Mouse (Mus musculus): ENCODE measurements at regions not wholly inside any gene's neighbourhood (a gene's known extent, or its start where the extent isn't known, plus 50 kb on each side); places are given as distances from the start of the nearest gene placed in this dataset.
"Not testable (repeated sequence)": the region's sequence is repeated elsewhere in the genome, so short reads cannot be mapped to it uniquely, and the experiment has no call there.

GRCm38 (mm10) chr19:35787246-35788021 is 269.9 kb downstream of the Htr7 start:
- peak; percentile 28 for DNase-seq (ENCODE audit: low spot score)
- 92% methylated on average over 6 of the region's 6 CpGs for WGBS
- Histone ChIP-seq H3K9ac (replicated peaks; ENCODE audit: low read length, poor library complexity, severe bottlenecking) (no peak overlapping the region), H3K9me3 (ENCODE audit: low read length) (no peaks in the 10 kb centered on the region), H3K4me3 (ENCODE audit: low read depth, low read length) (no peak overlapping the region), H3K27me3 (ENCODE audit: insufficient read depth, low read length) (no peaks in the 10 kb centered on the region), H3K27ac (ENCODE audit: low read depth, low read length) (no peak overlapping the region), H3K36me3 (ENCODE audit: insufficient read depth, low read length) (no peaks in the 10 kb centered on the region), H3K4me2 (ENCODE audit: low read depth, low read length, poor library complexity, severe bottlenecking) (no peak overlapping the region), H3K4me1 (ENCODE audit: insufficient read depth, low read length) (no peaks in the 10 kb centered on the region)
- ATAC-seq (ENCODE audit: low FRiP score): no peak
- no peak for TF ChIP-seq CTCF (IDR thresholded peaks at IDR 0.05)

DNA sequence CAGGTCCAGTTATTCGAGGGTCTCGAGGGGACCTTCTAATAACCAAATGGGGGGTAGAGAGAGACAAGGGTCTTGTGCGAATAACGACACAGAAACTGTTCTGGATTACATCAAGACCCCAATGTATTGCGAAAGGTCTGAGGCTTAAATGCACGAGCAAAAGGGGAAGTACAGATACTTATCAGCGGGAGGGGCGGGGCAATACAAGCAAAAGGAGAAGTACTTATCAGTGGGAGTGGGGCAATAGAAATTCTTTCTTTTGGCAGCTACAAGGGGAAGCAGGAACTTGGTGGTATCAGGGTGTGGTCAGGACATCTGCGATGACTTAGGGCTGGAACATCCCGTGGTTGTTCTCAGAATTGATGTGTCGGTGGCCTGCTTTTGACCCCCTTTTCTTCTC is 295.6 kb downstream of the Htr7 start:
- not testable (repeated sequence) for H3K27ac ChIP-seq (ENCODE audit: low read depth, low read length); ATAC-seq (ENCODE audit: low FRiP score); H3K4me2 ChIP-seq (ENCODE audit: low read depth, low read length, poor library complexity, severe bottlenecking); H3K9ac ChIP-seq (replicated peaks; ENCODE audit: low read length, poor library complexity, severe bottlenecking); H3K9me3 ChIP-seq (ENCODE audit: low read length); H3K36me3 ChIP-seq (ENCODE audit: insufficient read depth, low read length); H3K4me3 ChIP-seq (ENCODE audit: low read depth, low read length); H3K27me3 ChIP-seq (ENCODE audit: insufficient read depth, low read length); H3K4me1 ChIP-seq (ENCODE audit: insufficient read depth, low read length); DNase-seq (ENCODE audit: low spot score)
- WGBS: 90% methylated on average over 11 of the region's 11 CpGs

GRCm38 (mm10) chr19:35759701-35760100 is 297.6 kb downstream of the Htr7 start:
- no peak overlapping the region for H3K4me2 ChIP-seq (ENCODE audit: low read depth, low read length, poor library complexity, severe bottlenecking)
- ATAC-seq (ENCODE audit: low FRiP score): no peak
- H3K4me3 ChIP-seq (ENCODE audit: low read depth, low read length): no peak overlapping the region
- H3K36me3 ChIP-seq (ENCODE audit: insufficient read depth, low read length): no peaks in the 10 kb centered on the region
- H3K27ac ChIP-seq (ENCODE audit: low read depth, low read length): no peak overlapping the region
- H3K4me1 ChIP-seq (ENCODE audit: insufficient read depth, low read length): no peaks in the 10 kb centered on the region
- DNase-seq (ENCODE audit: low spot score): no peak
- no peak for TF ChIP-seq CTCF (IDR thresholded peaks at IDR 0.05)
- no peaks in the 10 kb centered on the region for H3K9me3 ChIP-seq (ENCODE audit: low read length)
- 81% methylated on average over 3 of the region's 3 CpGs for WGBS
- no peak overlapping the region for H3K9ac ChIP-seq (replicated peaks; ENCODE audit: low read length, poor library complexity, severe bottlenecking)
- no peaks in the 10 kb centered on the region for H3K27me3 ChIP-seq (ENCODE audit: insufficient read depth, low read length)

DNA sequence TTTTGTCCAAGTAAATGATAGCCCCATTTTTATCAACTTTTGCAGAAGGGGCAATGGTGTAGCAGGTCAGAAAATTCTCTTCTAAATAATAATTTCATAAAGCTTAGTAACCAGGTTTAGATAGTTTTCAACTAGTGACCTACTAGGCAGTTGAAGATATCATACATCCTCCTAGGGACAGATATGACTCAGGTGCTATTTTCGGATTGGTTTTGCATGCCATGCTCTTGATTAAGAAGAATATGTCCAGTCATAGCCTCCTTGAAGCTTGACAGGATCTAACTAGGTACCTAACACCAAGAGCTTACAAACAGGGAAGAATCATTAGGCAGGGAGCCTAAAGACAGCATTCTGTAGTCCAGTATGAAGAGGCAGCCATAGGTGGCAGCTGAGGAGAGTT is 301.8 kb downstream of the Htr7 start:
- WGBS: 92% methylated on average over 1 of the region's 1 CpGs
- DNase-seq (ENCODE audit: low spot score) (no peak), ATAC-seq (ENCODE audit: low FRiP score) (no peak)
- H3K4me3 ChIP-seq (ENCODE audit: low read depth, low read length): no peak overlapping the region
- H3K4me2 ChIP-seq (ENCODE audit: low read depth, low read length, poor library complexity, severe bottlenecking): no peak overlapping the region
- no peak for TF ChIP-seq CTCF (IDR thresholded peaks at IDR 0.05)
- H3K36me3 ChIP-seq (ENCODE audit: insufficient read depth, low read length): no peaks in the 10 kb centered on the region
- no peak overlapping the region for H3K27ac ChIP-seq (ENCODE audit: low read depth, low read length)
- no peaks in the 10 kb centered on the region for H3K9me3 ChIP-seq (ENCODE audit: low read length)
- H3K4me1 ChIP-seq (ENCODE audit: insufficient read depth, low read length): no peaks in the 10 kb centered on the region
- no peak overlapping the region for H3K9ac ChIP-seq (replicated peaks; ENCODE audit: low read length, poor library complexity, severe bottlenecking)
- no peaks in the 10 kb centered on the region for H3K27me3 ChIP-seq (ENCODE audit: insufficient read depth, low read length)

DNA sequence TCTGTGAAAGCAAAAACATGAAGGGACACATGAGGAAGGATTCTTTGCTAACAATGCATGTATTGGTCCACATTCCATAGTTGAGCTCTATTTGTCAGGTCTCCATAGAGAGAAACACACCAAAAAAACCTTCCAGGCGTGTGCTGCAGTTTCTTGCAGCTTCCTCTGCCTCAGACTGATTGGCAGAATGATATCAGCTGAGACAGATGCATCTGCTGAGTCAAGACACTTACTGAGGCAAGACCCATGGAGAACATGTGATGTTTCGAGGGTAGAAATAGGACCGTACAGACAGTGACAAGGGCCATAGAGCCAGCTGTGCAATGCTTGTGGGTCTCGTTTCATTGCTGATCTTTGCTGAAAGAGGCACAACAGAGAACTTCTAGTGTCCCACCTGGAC is 321.6 kb downstream of the Htr7 start:
- no peak overlapping the region for H3K4me3 ChIP-seq (ENCODE audit: low read depth, low read length)
- no peak overlapping the region for H3K27ac ChIP-seq (ENCODE audit: low read depth, low read length)
- no peak overlapping the region for H3K9ac ChIP-seq (replicated peaks; ENCODE audit: low read length, poor library complexity, severe bottlenecking)
- 80% methylated on average over 4 of the region's 4 CpGs for WGBS
- H3K9me3 ChIP-seq (ENCODE audit: low read length): no peaks in the 10 kb centered on the region
- no peak for ATAC-seq (ENCODE audit: low FRiP score)
- H3K36me3 ChIP-seq (ENCODE audit: insufficient read depth, low read length): no peaks in the 10 kb centered on the region
- DNase-seq (ENCODE audit: low spot score): no peak
- H3K4me1 ChIP-seq (ENCODE audit: insufficient read depth, low read length): no peaks in the 10 kb centered on the region
- H3K4me2 ChIP-seq (ENCODE audit: low read depth, low read length, poor library complexity, severe bottlenecking): no peak overlapping the region
- no peak for TF ChIP-seq CTCF (IDR thresholded peaks at IDR 0.05)
- no peaks in the 10 kb centered on the region for H3K27me3 ChIP-seq (ENCODE audit: insufficient read depth, low read length)

- Histone ChIP-seq H3K4me1 (ENCODE audit: insufficient read depth, low read length) (no peaks in the 10 kb centered on the region), H3K4me2 (ENCODE audit: low read depth, low read length, poor library complexity, severe bottlenecking) (no peak overlapping the region), H3K27ac (ENCODE audit: low read depth, low read length) (no peak overlapping the region), H3K9ac (replicated peaks; ENCODE audit: low read length, poor library complexity, severe bottlenecking) (no peak overlapping the region), H3K36me3 (ENCODE audit: insufficient read depth, low read length) (no peaks in the 10 kb centered on the region), H3K4me3 (ENCODE audit: low read depth, low read length) (no peak overlapping the region), H3K9me3 (ENCODE audit: low read length) (no peaks in the 10 kb centered on the region), H3K27me3 (ENCODE audit: insufficient read depth, low read length) (no peaks in the 10 kb centered on the region)
- whole genome bisulfite sequencing: 64% methylated on average over 3 of the region's 3 CpGs
- no peak for TF ChIP-seq CTCF (IDR thresholded peaks at IDR 0.05)
- no peak for ATAC-seq (ENCODE audit: low FRiP score)
- peak; percentile 3 for DNase-seq (ENCODE audit: low spot score)
These were observed 328.8 kb downstream of the Htr7 start for GRCm38 (mm10) chr19:35728436-35729060.
